Mouse (Mus musculus): Measurements from ENCODE around the gene Pank4.

Pank4 gene

GRCm38 (mm10) chr4:154967173-154967572 is 3.2 kb downstream of the Pank4 start:
- DNase-seq (ENCODE audit: low spot score in 2 of 2) = no peak

- no peak for DNase-seq (ENCODE audit: low spot score in 2 of 2)
These were observed 8.6 kb downstream of the Pank4 start for GRCm38 (mm10) chr4:154972546-154972945.

GRCm38 (mm10) chr4:154974163-154974611 is 10.3 kb downstream of the Pank4 start:
- no peak for DNase-seq (ENCODE audit: low spot score in 2 of 2)

- DNase-seq (ENCODE audit: low spot score in 2 of 2) = no peak
These were observed 16.2 kb downstream of the Pank4 start for GRCm38 (mm10) chr4:154980110-154980509.

GRCm38 (mm10) chr4:154981076-154981475 is 17.2 kb downstream of the Pank4 start:
- DNase-seq (ENCODE audit: low spot score in 2 of 2) = no peak

GRCm38 (mm10) chr4:154981530-154981929 is 17.6 kb downstream of the Pank4 start:
- peak; percentile 69 for DNase-seq (ENCODE audit: low spot score in 2 of 2)

GRCm38 (mm10) chr4:154982247-154983120 is 18.6 kb downstream of the Pank4 start:
- DNase-seq (ENCODE audit: low spot score in 2 of 2) = no peak

- DNase-seq (ENCODE audit: low spot score in 2 of 2) = no peak
These were observed 19.8 kb downstream of the Pank4 start for GRCm38 (mm10) chr4:154983767-154984166.

GRCm38 (mm10) chr4:154985151-154985777 is 21.3 kb downstream of the Pank4 start:
- no peak for DNase-seq (ENCODE audit: low spot score in 2 of 2)

GRCm38 (mm10) chr4:154986096-154986495 is 22.2 kb downstream of the Pank4 start:
- DNase-seq (ENCODE audit: low spot score in 2 of 2) = peak; percentile 71 to 74

GRCm38 (mm10) chr4:154986750-154987149 is 22.8 kb downstream of the Pank4 start:
- DNase-seq (ENCODE audit: low spot score in 2 of 2) = no peak

- no peak for DNase-seq (ENCODE audit: low spot score in 2 of 2)
These were observed 31.0 kb downstream of the Pank4 start for GRCm38 (mm10) chr4:154994876-154995275.

GRCm38 (mm10) chr4:154996572-154997154 is 32.7 kb downstream of the Pank4 start:
- no peak for DNase-seq (ENCODE audit: low spot score in 2 of 2)

GRCm38 (mm10) chr4:154999379-154999778 is 35.5 kb downstream of the Pank4 start:
- no peak for DNase-seq (ENCODE audit: low spot score in 2 of 2)

- no peak for DNase-seq (ENCODE audit: low spot score in 2 of 2)
These were observed 41.4 kb downstream of the Pank4 start for GRCm38 (mm10) chr4:155005278-155005677.

GRCm38 (mm10) chr4:155006296-155006695 is 42.4 kb downstream of the Pank4 start:
- no peak for DNase-seq (ENCODE audit: low spot score in 2 of 2)

GRCm38 (mm10) chr4:155007641-155008040 is 43.7 kb downstream of the Pank4 start:
- no peak for DNase-seq (ENCODE audit: low spot score in 2 of 2)

GRCm38 (mm10) chr4:155008075-155008474 is 44.2 kb downstream of the Pank4 start:
- DNase-seq (ENCODE audit: low spot score in 2 of 2) = no peak

- no peak for DNase-seq (ENCODE audit: low spot score in 2 of 2)
These were observed 45.3 kb downstream of the Pank4 start for GRCm38 (mm10) chr4:155009216-155009615.

GRCm38 (mm10) chr4:155010870-155011269 is 46.9 kb downstream of the Pank4 start:
- DNase-seq (ENCODE audit: low spot score in 2 of 2) = no peak

GRCm38 (mm10) chr4:155011312-155012025 is 47.5 kb downstream of the Pank4 start:
- DNase-seq (ENCODE audit: low spot score in 2 of 2) = no peak

- DNase-seq (ENCODE audit: low spot score in 2 of 2) = no peak
These were observed 48.2 kb downstream of the Pank4 start for GRCm38 (mm10) chr4:155012115-155012514.

Measured in frontal cortex, postnatal 25 days (tissue).